In the genomic region with DNA sequence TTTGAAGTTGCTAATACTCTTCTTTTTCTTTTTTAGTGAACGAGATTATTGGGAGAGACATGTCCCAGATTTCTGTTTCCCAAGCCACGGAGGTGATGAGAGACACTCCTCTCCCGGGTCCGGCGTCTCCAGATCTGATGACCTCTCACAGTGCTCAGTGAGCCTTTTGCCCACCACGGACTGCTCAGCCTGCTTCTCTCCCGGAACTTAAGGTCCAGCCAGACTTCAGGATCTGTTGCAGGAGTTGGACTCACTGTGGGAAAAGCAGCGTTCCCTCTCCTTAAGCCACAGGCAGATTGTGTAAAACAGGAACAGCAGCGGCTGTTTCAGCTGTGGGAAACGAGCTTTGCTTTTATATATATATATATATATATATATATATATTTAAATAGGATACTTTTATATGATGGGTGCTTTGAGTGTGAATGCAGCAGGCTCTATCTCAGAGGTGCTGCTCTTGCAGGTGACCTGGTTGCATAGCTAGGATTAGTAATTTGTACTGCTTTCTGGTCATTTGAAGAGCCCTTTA, we compare ENCODE assay signal across 18 mouse cellular contexts. TPM values are rescaled to one million over a fixed set of nuclear protein-coding genes. Genes with fewer than 3 reads are reported as not detected.
DNase-seq lines count a peak whose midpoint lies in the region.
"Had no signal": no experiment of that assay in that cellular context is flagged by ENCODE, and none has a peak within 500 bp of the region (broad histone marks: within the 10 kb centered on the region; RNA-seq: fewer than 3 reads in every experiment).

No protein-coding gene starts in this region.

- peak; percentile 31 for DNase-seq in gastrocnemius, adult 18-20 months (ENCODE audit: low spot score)
- DNase-seq in gastrocnemius, postnatal 10 days: no peak
- peak; percentile 19 for DNase-seq in heart, postnatal 4 days
- no peak for DNase-seq in heart, adult 8-10 months (ENCODE audit: low spot score)
- DNase-seq in testis, postnatal 10 days (ENCODE audit: low spot score): peak; percentile 69
- DNase-seq in testis, postnatal 14 days (ENCODE audit: low spot score): no peak
- DNase-seq in urinary bladder, postnatal 10 days (ENCODE audit: low spot score): peak; percentile 58
- DNase-seq in urinary bladder, adult 2 months (ENCODE audit: low spot score): no peak
- DNase-seq: adrenal gland, adult 8-10 months; adrenal gland, postnatal 36 days; B cell, adult 2 months; cerebellum, postnatal 10 days; forebrain, postnatal 0 days; gastrocnemius, adult 2 months; gastrocnemius, postnatal 36 days; heart, postnatal 10 days had no signal

RNA-seq across cellular contexts. Expression of a gene that starts 8.8 kb away (rescaled TPM):
- not detected for total RNA-seq in gastrocnemius, adult 18-20 months (2021)
- total RNA-seq in gastrocnemius, postnatal 10 days (2021): under 1 TPM in 1 of 2 experiments, not detected in 1; 0.07 TPM
- under 1 TPM; 0.54 to 0.91 TPM for total RNA-seq in heart, postnatal 4 days (2021)
- under 1 TPM; 0.23 to 0.81 (median 0.42) TPM for total RNA-seq in heart, adult 8-10 months (2022)
- 57.5 and 70.1 TPM in 2 replicates for polyA plus RNA-seq in urinary bladder, adult 2 months (2012; rRNA removed)
- total RNA-seq: G1E; gastrocnemius, adult 2 months had no signal
- polyA plus RNA-seq: CD4-positive, CD25-positive, alpha-beta regulatory T cell, adult 4 months; forebrain, postnatal 0 days; G1E had no signal

RNA-seq across cellular contexts. Expression of a gene that starts 22.3 kb away (rescaled TPM):
- total RNA-seq in gastrocnemius, adult 18-20 months (2021): 1 to 10 TPM; 3.4 to 5.7 TPM
- total RNA-seq in gastrocnemius, postnatal 10 days (2021): 1 to 10 TPM; 4.7 to 6.6 TPM
- total RNA-seq in heart, postnatal 4 days (2021): 1 to 10 TPM; 4.2 to 4.9 TPM
- 10 to 100 TPM in 1 of 4 experiments, 1 to 10 TPM in 3; 7.7 to 10.0 (median 9.4) TPM for total RNA-seq in heart, adult 8-10 months (2022)
- 13.5 and 18.5 TPM in 2 replicates for polyA plus RNA-seq in urinary bladder, adult 2 months (2012; rRNA removed)

RNA-seq across cellular contexts. Expression of a gene that starts 40.7 kb away (rescaled TPM):
- total RNA-seq in gastrocnemius, adult 18-20 months (2021): 10 to 100 TPM; 10.2 to 13.4 TPM
- 10 to 100 TPM in 1 of 2 experiments, 1 to 10 TPM in 1; 5.8 to 11.0 TPM for total RNA-seq in gastrocnemius, postnatal 10 days (2021)
- 10 to 100 TPM; 17.1 to 18.9 TPM for total RNA-seq in heart, postnatal 4 days (2021)
- total RNA-seq in heart, adult 8-10 months (2022): 10 to 100 TPM in 1 of 4 experiments, 1 to 10 TPM in 3; 6.9 to 10.8 (median 9.6) TPM
- polyA plus RNA-seq in urinary bladder, adult 2 months (2012; rRNA removed): 36.0 and 45.0 TPM in 2 replicates

Comparison
In these comparisons a context has a peak if more than half of its experiments do, and no peak if none do; other contexts are left out.
1. DNase-seq: peak in gastrocnemius, adult 18-20 months (single experiment), heart, postnatal 4 days (single experiment), testis, postnatal 10 days (single experiment) and urinary bladder, postnatal 10 days (single experiment); none in gastrocnemius, postnatal 10 days (single experiment), heart, adult 8-10 months (single experiment), testis, postnatal 14 days (single experiment) and urinary bladder, adult 2 months (single experiment).